Mouse (Mus musculus): ENCODE data around the gene Npvf. TPM values are rescaled to one million over a fixed set of nuclear protein-coding genes. Genes with fewer than 3 reads are reported as not detected.

Gene Npvf
- polyA plus RNA-seq (2015; fragmentation: Nextera tagmentation; extraction: Ambion mirVana), result 0.18 TPM in 1 of 2 replicates, not detected in the other

DNA sequence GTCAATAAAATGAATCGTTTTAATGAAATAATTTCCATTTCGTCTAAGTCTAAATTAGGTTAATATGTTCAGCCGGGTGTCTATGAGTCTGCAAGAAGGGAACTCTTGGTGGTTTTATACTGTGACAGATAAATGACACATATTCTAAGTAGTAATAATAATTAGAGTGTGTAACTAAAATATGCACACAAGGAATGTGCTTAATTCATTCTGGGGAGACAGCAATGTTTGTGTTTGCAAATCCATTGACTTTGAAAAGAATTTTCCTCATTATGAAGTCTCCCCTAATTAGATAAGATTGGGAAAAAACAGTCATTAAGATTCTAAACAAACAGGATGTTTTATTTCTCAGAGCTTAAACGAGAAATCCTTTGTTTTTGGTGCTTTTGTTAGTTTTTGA, at the start of gene Npvf:
Gene Npvf, minus strand, starts transcription at position 84 of the 400 bp plus-strand sequence.
- peaks cover 27% of the 10 kb centered on the region for H3K27me3 ChIP-seq
- H3K4me1 ChIP-seq, result peaks cover 33% of the 10 kb centered on the region
- 65% methylated on average over 4 of the region's 4 CpGs for WGBS
- H3K36me3 ChIP-seq, result no peaks in the 10 kb centered on the region
- no peak within 1 kb of the TSS for H3K9ac ChIP-seq
- H3K27ac ChIP-seq, result no peak within 1 kb of the TSS
- no peaks in the 10 kb centered on the region for H3K9me3 ChIP-seq
- ATAC-seq (ENCODE audit: low FRiP score, low read depth), result no peak
- H3K4me3 ChIP-seq, result no peak within 1 kb of the TSS
- no peak within 1 kb of the TSS for H3K4me2 ChIP-seq (replicated peaks)

DNA sequence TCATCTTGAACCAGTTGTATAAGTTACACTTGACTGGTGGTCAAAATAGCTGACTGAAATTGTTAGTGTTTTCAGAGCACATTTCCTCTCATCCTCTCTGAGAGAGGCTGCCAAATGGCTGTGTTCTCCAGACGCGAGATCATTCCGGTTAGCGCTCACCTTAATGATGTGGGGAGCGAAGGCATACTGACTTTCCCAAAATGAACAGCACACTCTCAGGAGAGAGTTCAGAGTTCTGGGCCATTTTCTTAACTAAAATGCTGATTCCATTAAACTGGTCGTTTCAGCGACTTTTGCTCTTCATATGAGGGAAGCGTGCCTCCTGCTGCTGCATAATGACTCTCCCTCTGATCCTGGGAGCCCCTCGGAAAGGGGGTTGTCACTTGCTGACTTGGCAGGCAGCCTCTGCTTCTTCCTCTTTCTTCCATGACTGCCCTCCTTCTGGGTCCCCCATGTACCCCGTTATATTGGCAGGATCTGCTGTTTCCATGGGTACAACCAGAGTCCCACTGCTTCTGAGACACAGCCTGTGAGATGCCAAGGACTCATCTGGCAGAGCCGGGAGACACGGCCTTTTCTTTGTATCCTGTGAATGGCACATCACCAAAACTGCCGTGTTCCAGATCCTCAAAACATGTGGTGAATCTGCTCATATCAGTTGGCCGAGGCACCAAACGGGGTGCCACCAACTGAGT, 35.0 kb upstream of the Npvf start:
- Histone ChIP-seq H3K4me1 (peaks cover 16% of the 10 kb centered on the region), H3K27ac (peak overlapping the region; percentile 4; the same call in 1 of the 2 replicates), H3K9ac (no peak overlapping the region), H3K4me2 (replicated peaks) (no peak overlapping the region), H3K36me3 (no peaks in the 10 kb centered on the region), H3K27me3 (peaks cover 33% of the 10 kb centered on the region), H3K4me3 (no peak overlapping the region), H3K9me3 (no peaks in the 10 kb centered on the region)
- 50% methylated on average over 15 of the region's 15 CpGs for WGBS
- ATAC-seq (ENCODE audit: low FRiP score, low read depth), result no peak

DNA sequence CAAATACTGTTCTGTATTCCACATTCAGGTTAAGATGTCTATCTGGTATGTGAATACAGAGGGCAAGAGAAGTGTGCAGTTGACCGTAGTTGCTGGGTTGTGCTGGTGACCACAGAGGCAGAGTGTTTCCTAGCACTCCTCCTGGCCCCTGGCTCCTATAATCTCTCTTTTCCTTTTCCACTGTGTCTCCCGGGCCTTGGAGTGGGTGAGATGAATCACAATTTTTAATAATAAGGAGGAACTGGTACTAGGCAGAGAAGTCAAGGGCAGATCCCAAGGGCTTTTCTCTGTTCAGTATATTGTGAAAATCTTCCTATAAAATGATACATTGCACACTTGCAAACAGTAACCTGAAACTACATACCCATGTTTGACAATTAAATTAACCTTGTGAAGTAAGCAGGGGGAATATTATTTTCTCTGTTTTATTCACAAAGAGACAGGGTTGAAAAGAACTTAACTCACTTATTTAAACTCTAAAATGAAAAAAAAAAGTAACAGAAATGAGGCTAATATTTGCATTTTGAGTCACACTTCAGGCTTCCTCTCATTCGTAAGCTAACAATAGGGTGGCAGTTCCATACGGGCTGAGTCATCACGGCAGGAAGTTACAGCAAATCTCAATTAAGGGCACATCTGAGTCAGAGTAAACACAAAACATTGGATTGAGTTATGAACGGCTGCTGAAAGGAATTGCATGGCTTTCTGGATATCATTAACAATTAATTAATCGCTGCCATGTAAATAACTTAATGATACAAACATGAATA, 30.6 kb upstream of the Npvf start:
- H3K27ac ChIP-seq, result no peak overlapping the region
- WGBS, result 51% methylated on average over 7 of the region's 7 CpGs
- H3K27me3 ChIP-seq, result peaks cover 63% of the 10 kb centered on the region
- H3K4me3 ChIP-seq, result no peak overlapping the region
- no peak overlapping the region for H3K4me2 ChIP-seq (replicated peaks)
- H3K9me3 ChIP-seq, result no peaks in the 10 kb centered on the region
- H3K36me3 ChIP-seq, result no peaks in the 10 kb centered on the region
- ATAC-seq (ENCODE audit: low FRiP score, low read depth), result no peak
- no peak overlapping the region for H3K9ac ChIP-seq
- H3K4me1 ChIP-seq, result peaks cover 29% of the 10 kb centered on the region

DNA sequence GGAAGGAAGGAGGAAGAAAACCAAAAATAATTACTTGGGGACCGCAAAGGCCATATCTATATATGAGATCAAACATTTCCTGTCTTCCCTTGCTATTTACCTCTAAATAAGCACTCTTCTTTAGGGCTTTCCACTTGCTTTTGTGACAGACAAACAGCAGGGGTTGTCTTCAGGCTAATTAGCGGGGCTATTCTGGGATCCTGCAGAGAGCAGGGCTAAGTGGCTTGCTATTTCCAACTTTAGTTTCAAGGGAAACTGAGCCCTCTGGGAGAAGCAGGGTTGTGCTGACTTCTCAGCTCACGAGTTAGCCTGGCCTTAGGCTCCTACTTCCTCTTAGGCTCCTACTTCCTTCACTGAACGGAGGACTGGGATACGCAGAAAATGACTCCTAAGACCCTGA, 27.3 kb upstream of the Npvf start:
- no peaks in the 10 kb centered on the region for H3K36me3 ChIP-seq
- no peak overlapping the region for H3K9ac ChIP-seq
- no peak overlapping the region for H3K4me2 ChIP-seq (replicated peaks)
- no peaks in the 10 kb centered on the region for H3K9me3 ChIP-seq
- H3K27me3 ChIP-seq, result peaks cover 56% of the 10 kb centered on the region
- H3K4me3 ChIP-seq, result no peak overlapping the region
- 30% methylated on average over 5 of the region's 5 CpGs for WGBS
- no peak for ATAC-seq (ENCODE audit: low FRiP score, low read depth)
- H3K4me1 ChIP-seq, result peaks cover 30% of the 10 kb centered on the region
- H3K27ac ChIP-seq, result no peak overlapping the region

DNA sequence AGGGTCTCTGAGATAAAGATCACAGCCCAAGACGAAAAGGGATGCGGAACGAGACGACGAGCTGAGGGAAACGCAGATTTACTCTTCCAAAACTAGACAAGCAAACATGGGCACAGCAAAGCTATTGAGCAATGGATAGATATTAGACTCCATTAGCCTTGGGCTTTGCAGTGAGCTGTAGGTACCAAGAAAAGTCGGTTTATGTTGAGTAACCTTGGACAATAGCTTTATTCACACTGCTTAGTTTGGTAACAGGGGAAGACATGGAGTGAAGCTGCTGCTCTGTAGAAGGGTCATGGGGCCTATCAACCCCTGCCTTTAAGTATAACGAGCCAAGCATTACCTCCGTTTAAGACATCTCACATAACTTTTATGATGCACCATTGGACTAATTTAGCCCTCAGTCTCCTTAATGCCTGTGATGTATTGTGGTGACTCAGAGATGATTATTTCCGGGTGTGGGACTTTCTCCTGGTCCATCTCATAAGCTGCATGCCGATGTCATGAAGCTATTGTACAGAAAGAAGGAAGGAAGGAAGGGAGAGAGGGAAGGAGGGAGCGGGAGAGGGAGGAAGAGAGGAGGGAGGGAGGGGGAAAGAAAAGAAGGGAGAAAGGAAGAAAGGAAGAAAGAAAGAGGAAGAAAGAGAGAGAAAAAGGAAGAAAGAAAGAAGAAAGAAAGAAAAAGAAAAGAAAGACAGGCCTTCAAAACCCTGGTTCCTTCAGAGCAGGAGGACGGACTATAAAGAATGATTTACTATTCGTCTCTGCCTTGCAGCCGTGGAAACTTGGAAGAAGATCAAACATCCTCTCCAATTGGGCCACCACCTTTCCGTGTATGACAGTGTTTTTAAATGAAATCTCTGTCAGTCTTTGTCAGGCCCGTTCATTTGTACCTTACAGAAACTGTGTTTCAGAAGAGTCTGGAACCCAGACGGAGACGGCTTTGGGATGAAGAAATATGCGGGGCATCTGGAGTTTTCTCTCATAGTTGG, 26.3 kb upstream of the Npvf start:
- 46% methylated on average over 20 of the region's 20 CpGs for WGBS

DNA sequence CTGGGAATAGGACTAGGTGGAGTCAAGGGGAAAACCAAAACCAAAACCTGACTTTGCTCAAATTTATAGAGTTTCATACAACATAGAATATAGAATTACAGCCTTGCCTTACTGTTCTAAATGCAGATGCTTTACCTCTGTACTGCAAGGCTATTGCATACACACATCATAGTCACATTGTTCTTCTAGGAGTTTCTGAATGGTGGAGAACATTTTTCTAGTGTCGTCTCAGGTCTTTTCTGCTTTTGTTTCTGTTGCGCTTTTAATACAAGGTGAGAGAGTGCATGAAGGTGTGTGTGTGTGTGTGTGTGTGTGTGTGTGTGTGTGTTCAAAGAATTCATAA, 25.2 kb upstream of the Npvf start:
- Histone ChIP-seq H3K9me3 (no peaks in the 10 kb centered on the region), H3K9ac (no peak overlapping the region), H3K4me2 (replicated peaks) (no peak overlapping the region), H3K4me1 (peaks cover 30% of the 10 kb centered on the region), H3K27me3 (peaks cover 64% of the 10 kb centered on the region), H3K27ac (no peak overlapping the region), H3K36me3 (no peaks in the 10 kb centered on the region), H3K4me3 (no peak overlapping the region)
- 85% methylated on average over 2 of the region's 2 CpGs for WGBS
- ATAC-seq (ENCODE audit: low FRiP score, low read depth), result no peak

More for the DNA sequence above, 26.3 kb upstream of the Npvf start:
- H3K4me2 ChIP-seq (replicated peaks), result no peak overlapping the region
- peaks cover 30% of the 10 kb centered on the region for H3K4me1 ChIP-seq
- no peak for ATAC-seq (ENCODE audit: low FRiP score, low read depth)
- H3K9ac ChIP-seq, result no peak overlapping the region
- no peaks in the 10 kb centered on the region for H3K9me3 ChIP-seq
- H3K4me3 ChIP-seq, result no peak overlapping the region
- peaks cover 58% of the 10 kb centered on the region for H3K27me3 ChIP-seq
- H3K36me3 ChIP-seq, result no peaks in the 10 kb centered on the region
- no peak overlapping the region; the same call in 1 of the 2 replicates for H3K27ac ChIP-seq

DNA sequence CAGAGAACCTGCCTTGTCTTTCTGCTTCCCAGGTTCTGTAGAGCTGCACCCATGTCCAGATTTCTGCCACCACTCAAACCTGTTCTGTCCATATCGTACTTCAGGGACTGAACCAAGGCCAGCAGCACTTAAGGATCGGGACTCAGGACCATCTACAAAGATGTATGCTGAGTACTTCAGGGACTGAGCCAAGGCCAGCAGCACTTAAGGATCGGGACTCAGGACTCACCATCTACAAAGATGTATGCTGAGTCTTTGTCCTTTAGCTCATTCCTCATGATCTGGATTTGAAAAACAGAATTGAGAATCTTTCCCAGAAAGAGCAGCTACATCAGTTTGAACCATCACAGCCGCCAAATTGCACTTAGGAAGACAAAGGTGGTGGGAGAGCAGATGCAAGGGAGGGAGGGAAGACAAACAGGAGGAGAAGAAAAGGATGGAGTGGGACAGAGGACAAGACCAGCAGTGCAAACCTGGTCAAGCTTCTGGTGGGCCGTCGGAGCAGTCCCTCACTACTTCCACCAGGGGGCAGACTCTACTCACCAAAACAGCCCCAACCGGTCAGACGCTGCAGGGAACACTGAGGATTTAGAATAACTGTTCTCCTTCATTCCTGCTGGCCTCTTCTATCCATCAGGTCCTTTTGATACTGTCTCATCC, 24.7 kb upstream of the Npvf start:
- Histone ChIP-seq H3K27ac (no peak overlapping the region), H3K36me3 (no peaks in the 10 kb centered on the region), H3K9ac (no peak overlapping the region), H3K4me2 (replicated peaks) (no peak overlapping the region), H3K4me3 (no peak overlapping the region), H3K27me3 (peaks cover 59% of the 10 kb centered on the region), H3K4me1 (peaks cover 30% of the 10 kb centered on the region), H3K9me3 (no peaks in the 10 kb centered on the region)
- peak; percentile 71 for ATAC-seq (ENCODE audit: low FRiP score, low read depth)
- 29% methylated on average over 8 of the region's 8 CpGs for WGBS

DNA sequence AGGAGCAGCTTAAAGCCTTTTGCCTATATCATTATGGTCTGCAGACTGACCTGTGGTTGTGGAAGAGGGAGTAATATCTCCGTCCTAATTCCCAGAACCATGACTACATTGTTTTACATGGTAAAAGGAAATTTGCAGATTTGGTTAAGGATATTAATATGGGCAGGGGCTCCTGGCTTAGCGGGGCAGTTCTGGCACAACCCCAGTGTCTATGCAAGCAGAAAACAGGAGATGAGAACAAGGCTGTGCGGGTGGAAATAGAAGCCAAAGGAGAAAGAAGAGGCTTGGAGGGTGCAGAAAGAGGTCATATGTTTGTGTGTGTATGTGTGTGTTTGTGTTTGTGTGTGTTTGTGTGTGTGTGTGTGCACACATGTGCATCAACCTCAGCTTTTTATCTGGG, 17.0 kb upstream of the Npvf start:
- no peak overlapping the region for H3K4me3 ChIP-seq
- no peak for ATAC-seq (ENCODE audit: low FRiP score, low read depth)
- WGBS, result 77% methylated on average over 3 of the region's 3 CpGs
- H3K4me2 ChIP-seq (replicated peaks), result no peak overlapping the region
- peaks cover 24% of the 10 kb centered on the region for H3K4me1 ChIP-seq
- no peak overlapping the region for H3K27ac ChIP-seq
- H3K36me3 ChIP-seq, result no peaks in the 10 kb centered on the region
- no peak overlapping the region for H3K9ac ChIP-seq
- H3K9me3 ChIP-seq, result no peaks in the 10 kb centered on the region
- peaks cover 66% of the 10 kb centered on the region for H3K27me3 ChIP-seq

DNA sequence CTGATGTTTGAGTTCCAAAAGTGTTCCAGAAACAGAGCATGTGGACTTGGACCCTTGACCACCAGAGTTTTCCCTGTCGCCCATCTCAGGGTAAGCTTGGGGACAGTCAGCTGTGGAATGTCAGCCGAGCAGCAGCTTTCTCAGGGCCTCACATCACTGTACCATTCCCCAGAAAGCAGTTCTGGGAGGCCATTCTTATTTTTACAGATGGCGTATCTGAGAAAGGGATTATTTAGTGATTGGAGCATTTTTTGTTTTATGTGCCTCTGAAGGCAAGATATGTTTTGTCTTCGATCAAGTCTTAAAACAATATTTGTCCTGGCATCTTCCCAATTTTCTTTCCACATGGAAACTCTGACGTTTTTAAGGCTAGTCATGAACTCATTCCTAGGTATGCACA, 12.7 kb upstream of the Npvf start:
- Histone ChIP-seq H3K4me2 (replicated peaks) (no peak overlapping the region), H3K27ac (peak overlapping the region; percentile 70; the same call in 1 of the 2 replicates), H3K4me3 (no peak overlapping the region), H3K36me3 (no peaks in the 10 kb centered on the region), H3K9me3 (no peaks in the 10 kb centered on the region), H3K27me3 (peaks cover 57% of the 10 kb centered on the region), H3K9ac (no peak overlapping the region), H3K4me1 (peaks cover 48% of the 10 kb centered on the region)
- ATAC-seq (ENCODE audit: low FRiP score, low read depth), result no peak
- 36% methylated on average over 5 of the region's 5 CpGs for WGBS

DNA sequence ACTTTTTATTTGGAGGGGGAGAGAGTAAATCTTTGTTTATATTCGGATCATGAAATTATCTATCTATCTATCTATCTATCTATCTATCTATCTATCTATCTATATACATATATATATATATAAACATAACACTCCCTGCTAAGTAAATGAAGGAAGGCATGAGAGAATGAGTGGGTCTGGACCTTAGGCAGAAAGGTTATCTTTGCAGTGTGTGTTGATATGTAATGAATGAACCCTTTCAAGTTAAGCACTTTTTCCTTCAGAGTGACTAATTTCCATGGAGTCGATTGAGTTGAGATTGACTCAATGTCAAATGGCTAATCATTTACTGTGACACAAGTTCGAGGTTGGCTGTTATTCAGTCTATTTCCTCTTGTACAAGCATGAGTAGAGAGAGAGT, 10.8 kb upstream of the Npvf start:
- H3K9ac ChIP-seq, result no peak overlapping the region
- no peaks in the 10 kb centered on the region for H3K9me3 ChIP-seq
- H3K27me3 ChIP-seq, result peaks cover 52% of the 10 kb centered on the region
- H3K4me3 ChIP-seq, result no peak overlapping the region
- H3K36me3 ChIP-seq, result no peaks in the 10 kb centered on the region
- H3K27ac ChIP-seq, result peak overlapping the region; percentile 70; the same call in 1 of the 2 replicates
- ATAC-seq (ENCODE audit: low FRiP score, low read depth), result no peak
- WGBS, result 81% methylated on average over 3 of the region's 3 CpGs
- peaks cover 63% of the 10 kb centered on the region for H3K4me1 ChIP-seq
- no peak overlapping the region for H3K4me2 ChIP-seq (replicated peaks)

DNA sequence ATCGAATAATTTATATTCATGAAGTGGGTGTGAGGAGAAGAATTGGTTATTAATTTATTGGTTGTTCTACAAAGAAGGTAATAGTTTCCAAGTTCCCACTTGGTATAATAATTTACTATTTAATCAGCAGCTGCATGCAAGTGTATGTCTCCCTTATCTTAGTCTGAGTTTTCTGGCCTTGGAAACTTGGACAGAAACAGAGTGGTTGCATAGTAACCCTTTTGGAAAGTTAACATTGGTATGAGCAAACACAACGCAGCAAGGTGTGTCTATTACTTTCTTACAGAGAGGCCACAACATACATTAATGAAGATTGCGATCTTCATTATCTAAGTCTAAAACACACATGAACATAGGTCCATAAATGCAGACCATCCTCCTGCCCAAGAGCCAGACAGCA, 10.0 kb upstream of the Npvf start:
- 93% methylated on average over 3 of the region's 3 CpGs for WGBS
- H3K36me3 ChIP-seq, result no peaks in the 10 kb centered on the region
- no peak overlapping the region for H3K4me2 ChIP-seq (replicated peaks)
- no peak overlapping the region for H3K9ac ChIP-seq
- no peak overlapping the region for H3K27ac ChIP-seq
- peaks cover 44% of the 10 kb centered on the region for H3K27me3 ChIP-seq
- peaks cover 69% of the 10 kb centered on the region for H3K4me1 ChIP-seq
- H3K9me3 ChIP-seq, result no peaks in the 10 kb centered on the region
- H3K4me3 ChIP-seq, result no peak overlapping the region
- no peak for ATAC-seq (ENCODE audit: low FRiP score, low read depth)
